Mouse (Mus musculus) adrenal gland, adult 8-10 months (tissue): ENCODE measurements around the gene Vmn2r83. TPM values are rescaled to one million over a fixed set of nuclear protein-coding genes. Genes with fewer than 3 reads are reported as not detected.
"Not testable (repeated sequence)": the region's sequence is repeated elsewhere in the genome, so short reads cannot be mapped to it uniquely, and the experiment has no call there.

Source experiments
- DNase-seq: peaks from one replicate; pipeline ENCODE4 v3.0.0; 2022
- total RNA-seq, 4 experiments: library from RNA; stranded (reverse); gene quantifications; 2 replicates each; pipeline ENCODE4 v1.2.4; 2022

Gene Vmn2r83
- not detected for total RNA-seq

DNA sequence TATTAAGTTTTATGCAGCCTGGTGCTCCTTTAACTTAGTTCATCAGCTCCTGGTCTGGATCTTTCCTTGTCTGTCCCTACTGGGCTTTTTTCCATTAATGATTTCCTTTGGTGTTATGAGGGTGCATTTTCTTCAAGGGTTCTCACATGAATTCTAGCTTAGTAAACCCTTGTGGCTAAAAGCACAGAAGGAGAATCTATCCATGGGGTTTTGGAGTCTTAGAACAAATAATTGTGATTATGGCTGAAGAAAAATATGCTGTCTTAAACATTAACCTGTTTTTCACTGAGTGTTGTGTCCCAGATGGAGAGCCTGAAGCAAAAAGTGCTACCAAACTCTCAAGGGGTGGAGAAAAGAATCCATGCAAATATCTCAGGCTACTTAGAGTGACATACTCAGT is at the start of gene Vmn2r83:
TSS of gene Vmn2r83 (plus strand) at position 301 of the 400 bp plus-strand sequence.
- no peak for DNase-seq

DNA sequence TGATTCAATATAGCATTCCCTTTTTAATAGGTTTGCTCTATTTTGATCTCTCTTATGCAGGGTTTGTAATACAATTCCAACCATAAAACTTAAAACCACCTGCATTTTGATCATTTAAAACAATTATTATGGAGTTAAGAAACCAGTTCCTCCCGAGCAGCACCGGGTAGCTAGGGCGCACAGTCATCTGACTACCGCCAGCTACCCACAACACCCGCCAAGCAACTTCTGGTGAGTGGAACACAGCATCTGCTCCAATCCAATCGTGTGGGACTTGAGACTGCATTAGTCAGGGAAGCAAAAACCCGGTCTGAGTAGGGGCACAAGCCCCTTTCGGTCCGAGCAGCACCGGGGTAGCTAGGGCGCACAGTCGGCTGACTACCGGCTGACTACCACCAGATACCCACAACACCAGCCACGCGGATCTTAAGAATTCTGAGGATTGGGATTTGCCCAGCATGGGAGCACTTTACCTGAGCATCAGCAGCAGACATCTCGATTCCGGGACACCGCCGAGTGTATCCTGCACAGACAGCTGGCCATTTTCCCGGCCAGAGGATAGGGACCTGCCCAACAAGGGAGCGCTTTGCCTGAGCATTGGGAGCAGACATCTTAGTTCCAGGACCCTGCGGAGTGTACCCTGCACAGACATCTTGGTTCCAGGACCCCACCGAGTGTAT is 33.2 kb upstream of the Vmn2r83 start:
- DNase-seq = not testable (repeated sequence)

DNA sequence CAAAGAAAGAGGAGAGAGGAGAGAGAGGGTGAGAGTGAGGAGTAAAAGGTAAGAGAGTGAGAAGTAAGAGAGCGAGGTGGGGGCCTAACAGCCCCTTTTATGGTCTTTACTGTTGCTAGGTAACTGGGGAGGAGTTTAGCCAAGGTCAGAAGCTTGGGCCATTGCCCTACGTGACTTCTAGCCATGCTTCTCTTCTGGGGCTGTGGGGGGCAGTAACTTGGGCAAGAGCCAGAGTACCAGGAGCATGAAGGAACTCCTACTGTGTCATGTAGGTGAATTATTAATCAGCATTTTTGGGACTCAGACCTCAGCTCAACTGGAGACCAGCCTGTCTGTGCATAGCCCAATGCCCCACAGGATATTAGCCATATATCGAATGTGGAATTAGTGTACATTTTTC is 27.4 kb downstream of the Vmn2r83 start:
- no peak for DNase-seq

DNA sequence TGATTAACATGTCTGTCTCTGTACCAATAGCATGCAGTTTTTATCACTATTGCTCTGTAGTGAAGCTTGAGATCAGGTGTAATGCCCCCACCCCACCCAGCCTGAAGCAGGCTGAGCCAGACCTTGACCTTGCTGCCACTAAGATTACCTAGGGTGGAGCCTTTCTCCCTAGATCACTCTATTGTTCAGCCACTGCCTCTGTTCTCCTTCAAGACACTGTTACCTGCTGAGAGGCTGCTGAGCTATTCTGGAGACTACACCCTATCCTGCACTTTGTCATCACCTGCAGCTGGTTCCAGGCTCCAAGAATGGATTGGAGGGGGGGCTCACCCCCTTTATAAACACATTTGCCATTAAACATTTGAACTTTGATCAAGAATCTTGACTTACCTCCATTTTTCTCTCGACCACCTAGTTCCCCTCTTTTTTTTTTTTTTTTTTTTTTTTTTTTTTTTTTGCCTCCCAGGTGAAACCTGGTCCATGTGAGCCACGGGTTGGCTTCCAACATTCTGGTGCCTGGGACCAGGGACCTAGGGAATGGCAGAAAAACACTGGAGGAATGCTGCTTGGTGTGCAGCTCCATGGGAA is 28.3 kb downstream of the Vmn2r83 start:
- no peak for DNase-seq

DNA sequence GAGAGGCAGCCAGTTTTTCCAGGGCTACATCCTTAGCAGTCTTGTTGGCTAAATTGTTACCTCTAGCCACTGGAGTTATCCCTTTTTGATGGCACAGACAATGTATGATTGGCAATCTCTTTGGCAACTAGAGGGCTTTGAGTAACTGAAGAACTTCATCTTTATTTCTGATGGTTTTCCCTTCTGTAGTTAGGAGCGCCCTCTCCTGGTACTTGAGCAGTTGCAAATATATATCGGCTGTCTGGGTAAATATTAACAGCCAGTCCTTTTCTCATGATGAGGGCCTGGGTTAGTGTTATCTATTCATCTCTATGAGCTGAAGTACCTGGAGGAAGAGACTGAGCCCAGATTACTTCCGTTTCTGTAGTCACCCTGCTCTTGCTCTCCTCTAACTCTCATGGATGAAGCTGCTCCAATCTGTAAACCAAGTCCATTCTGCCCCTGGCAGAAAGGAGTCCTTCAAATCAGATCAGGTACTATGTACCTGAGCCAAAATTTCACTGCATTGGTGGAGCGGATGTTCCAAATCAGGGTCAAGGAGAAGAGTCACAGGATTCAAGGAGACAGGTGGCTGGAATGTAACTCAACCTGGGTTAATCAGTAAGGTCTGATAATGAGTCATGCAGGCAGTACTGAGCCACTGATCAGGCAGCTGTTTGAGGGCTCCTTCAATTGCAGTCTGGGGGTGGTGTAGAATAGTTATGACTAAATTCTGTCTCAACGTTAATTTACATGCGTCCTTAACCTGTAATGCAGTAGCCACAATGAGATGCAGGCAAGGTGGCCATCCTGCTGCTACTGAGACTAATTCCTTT is 34.5 kb downstream of the Vmn2r83 start:
- no peak for DNase-seq

DNA sequence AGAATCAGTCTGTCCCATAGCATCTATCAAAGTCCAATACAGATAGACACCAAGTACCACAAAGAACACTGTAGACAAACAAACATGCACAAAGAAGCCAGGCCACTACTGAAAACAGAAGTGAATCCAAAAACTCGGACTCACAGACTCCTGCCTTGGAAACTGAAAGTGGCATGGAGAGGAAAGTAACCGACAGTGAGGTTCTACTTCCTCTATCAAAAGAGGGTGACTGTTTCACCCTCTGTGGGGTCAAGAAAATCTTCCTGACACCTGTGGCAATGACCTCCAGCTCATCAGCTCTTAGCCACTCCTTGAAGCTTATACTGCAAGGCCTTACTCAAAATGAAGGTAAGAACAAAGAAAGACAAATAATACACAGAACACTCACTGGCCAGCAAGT is 38.2 kb downstream of the Vmn2r83 start:
- DNase-seq = no peak

DNA sequence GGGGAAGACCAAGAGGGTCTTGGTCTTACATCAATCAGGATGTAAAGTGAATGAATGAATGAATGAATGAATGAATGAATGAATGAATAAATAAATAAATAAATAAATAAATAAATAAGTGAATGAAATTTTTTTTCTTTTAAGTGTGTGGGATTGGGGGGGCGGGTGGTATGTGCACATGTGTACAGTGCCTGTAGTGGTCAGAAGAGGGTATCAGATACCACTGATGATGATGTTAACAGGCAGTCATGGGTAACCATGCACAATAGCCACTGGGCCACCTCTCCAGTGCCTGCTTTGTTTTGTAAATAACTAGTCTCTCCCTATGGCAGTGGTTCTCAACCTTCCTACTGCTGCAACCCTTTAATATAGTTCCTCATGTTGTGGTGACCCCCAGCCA is 55.9 kb downstream of the Vmn2r83 start:
- no peak for DNase-seq

DNA sequence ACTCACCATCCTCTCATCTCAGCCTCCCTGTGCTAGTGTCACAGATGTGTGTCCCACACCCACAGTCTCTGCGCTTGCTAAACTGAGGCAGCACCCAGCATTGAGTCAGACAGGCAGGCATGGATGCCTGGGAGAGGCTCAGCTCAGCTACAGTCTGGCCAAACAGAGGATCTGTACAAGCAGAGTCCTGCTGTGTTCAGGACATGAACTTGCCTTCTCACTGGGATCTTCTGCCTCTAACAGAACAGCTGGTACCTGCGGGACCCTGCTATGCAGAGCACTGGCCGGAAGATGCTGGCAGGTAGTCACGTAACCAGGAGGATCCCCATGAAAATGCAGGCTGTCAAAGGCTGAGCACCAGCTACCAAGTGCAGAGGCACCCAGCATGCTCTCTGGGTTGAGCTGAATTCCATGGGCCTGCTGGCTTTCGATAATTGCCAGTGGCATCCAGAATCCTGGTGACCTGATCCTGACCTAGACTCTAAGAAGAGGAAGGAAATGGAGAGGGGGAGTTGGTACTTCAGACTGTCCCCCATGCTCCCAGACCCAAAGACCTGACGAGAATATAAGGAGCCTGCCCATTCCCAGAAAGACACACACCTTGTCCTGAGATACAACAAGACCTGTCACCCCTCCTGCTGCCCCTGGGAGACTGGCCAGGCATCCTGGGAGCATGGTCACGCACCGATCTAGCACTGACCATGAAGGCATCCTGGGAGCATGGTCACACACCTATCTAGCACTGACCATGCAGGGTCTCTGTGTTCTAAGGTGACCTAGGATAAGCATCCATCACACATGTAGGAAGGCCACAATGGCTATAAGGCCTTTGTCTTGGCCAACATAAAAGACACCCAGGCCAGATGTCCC is 57.2 kb downstream of the Vmn2r83 start:
- no peak for DNase-seq

DNA sequence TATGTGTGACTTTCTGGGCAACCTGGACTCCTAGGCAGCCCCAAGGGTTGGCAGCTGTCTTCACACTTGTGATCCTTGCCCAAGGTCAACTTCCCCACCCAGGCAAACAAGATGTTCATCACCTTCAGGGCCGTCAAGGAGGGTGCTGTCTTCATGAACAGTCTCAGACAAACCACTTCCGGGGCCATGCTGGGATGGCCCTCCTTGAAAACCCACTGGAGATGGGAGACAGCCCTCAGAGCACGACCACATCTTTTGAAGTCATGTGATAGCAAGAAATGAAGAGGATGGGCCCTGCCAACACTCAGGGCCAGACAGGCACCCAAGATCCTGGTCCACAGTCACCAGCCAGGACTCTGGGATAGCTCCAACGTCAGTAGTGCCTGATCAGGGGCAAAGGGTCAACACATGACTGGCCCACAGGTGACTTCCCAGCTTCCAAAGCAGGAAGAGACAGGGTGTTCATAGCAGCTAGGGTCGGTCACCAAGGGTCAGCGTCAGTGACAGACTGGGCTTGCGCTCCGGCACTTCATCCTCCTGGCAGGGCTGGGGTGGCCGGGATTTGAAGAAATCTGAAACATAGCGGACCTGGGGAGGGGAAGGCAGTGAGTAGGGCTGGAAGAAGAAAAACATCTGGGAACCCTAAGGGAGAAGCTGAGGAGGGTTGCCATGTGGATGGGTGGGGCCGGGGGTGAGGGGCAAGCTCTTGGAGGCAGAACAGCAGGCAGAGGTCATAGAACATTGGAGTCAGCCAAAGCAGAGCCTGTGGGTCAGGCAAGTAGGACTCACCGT is 58.3 kb downstream of the Vmn2r83 start:
- no peak for DNase-seq

DNA sequence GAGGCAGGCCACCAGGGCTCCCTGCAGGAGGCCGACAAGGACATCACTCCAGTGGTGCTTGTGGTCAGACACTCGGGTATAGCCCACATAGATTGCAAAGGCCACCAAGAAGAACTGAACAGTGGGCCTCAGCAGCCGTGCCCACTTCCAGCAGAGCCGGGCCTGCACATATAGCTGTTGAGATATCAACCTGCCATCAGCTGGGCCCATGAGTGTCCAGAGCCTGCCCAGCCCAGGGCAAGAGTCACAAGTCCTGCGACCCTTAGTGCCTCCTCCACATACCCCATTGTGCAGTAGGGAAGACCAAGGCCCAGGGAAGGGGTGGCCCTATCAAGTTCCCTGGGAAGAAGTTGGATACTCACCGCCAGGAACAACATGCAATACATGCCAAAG is 58.9 kb downstream of the Vmn2r83 start:
- DNase-seq = no peak

DNA sequence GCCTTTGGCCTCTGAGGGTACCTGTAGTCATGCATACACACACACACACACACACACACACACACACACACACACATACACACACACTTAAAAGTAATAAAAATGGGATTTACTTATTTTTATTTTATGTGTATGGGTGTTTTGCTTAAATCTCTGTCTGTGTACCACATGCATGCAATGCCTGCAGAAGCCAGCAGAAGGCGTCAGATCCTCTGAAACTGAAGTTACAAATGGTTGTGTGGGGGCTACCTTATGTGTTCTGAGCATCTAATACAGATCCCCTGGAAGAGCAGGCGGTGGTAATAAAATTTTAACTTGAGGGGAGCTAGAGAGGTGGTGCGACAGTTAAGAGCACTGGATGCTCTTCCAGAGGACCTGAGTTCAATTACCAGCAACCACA is 59.5 kb downstream of the Vmn2r83 start:
- no peak for DNase-seq

DNA sequence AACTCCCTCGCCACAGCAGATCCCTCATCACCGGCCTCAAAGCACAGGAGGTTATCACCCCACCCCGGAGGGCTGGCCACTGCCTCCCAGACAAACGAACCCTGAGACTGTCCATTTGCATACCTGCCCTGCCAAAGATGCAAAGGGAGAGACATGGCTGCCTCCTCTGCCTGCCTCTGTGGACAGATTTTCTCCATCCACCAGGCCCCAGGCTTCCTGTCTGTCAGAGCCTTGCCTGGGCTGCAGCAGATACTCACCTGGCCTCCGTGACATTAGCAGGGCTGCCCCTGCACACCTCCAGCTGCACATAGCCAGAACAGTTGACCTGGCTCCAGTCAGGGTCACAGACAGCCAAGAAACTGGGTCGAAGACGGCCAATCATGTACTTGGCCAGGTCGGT is 61.7 kb downstream of the Vmn2r83 start:
- no peak for DNase-seq

DNA sequence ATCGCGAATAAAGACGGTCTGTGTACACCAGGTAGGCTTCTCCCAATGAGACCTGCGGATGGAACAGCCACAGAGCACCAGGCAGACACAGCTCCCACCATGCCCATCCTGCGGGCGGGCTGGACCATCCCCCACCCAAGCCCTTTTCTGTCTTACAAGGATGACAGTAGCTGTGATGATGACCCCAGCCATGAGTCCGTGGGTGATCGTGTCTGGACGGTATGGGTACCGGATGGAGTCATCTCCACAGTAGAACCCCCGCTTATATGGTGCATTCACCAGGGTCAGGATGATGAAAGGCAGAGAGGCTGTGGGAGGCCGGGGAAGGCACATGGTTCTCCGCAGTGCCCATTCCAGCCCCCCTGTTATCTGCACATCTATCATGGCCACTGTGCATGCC is 62.2 kb downstream of the Vmn2r83 start:
- no peak for DNase-seq

DNA sequence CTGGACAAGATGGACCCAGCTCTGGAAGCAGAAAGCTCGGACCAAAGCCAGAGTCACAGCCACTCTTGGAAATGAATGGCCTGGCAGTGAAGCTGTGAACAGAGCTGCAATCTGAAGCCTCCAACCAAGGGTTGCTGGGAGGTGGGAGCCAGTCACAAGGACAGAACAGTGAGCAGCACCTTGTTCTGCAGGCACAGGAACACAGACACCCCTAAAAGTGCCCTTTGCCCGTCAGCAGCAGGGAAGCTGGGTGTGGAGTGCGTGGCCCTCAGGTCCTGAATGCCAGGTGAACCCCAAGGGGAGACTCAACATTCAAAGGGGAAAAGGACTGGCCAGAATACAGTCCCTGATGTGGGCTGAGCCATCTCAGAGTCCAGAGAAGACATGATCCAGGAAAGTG is 63.1 kb downstream of the Vmn2r83 start:
- no peak for DNase-seq

DNA sequence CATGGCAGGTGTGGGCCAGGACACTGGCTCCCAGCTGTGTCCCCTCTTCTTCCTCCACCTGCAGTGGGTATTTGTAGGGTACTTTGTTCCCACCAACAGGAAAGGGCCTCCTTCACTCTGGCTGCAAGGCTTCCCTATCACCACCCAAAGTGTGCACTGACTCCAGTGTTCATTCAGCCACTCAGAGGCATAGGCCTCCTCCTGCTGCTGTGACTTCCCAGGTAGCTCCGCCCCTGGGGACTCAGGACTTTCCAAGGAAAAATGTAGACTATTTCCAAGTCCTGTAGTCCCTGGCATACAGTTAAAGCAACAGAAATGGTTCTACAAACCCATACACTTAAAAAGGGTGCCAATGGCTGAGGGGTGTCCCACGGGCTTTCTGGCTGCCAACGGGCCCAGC is 64.1 kb downstream of the Vmn2r83 start:
- no peak for DNase-seq

DNA sequence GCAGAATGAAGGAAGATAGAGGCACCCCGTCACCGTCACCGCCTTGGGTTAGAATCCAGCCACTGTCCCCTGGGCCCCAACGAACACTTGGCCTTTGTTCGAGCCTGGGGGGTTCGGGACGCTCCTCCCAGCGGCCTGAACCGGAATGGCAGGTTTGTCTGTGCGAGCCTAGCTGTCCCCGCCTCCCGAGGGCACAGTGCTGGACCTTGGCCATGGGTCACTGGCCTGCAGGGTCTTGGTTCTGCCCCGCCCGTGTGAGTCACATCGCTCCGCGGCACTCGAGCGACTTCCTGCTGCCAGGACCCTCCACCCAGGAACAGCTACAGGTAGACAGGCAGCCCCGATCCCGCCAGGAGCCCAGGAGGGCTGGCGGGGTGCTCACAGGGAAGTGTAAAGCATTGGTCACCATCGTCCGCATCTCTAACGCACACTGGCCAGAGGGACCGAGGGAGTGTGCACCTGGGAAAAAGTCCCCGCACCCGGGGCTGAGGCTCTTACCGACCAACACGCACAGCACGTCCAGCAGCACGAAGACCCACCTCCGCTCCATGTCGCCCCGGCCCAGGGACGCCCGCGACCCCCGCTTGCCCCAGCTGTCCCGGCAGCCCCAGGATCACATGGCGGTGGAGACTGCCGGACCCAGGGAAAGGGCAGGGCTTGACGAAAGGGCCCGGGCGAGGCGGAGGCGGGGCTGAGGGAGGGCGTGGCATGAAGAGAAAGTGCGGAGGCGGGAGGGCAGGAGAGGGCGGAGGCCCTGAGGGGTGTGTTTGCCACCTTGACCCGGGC is 64.8 kb downstream of the Vmn2r83 start, which contains the start of gene Plpp2:
TSS of gene Plpp2 (minus strand) at position 671 of the 786 bp plus-strand sequence.
- DNase-seq = peak; percentile 81

DNA sequence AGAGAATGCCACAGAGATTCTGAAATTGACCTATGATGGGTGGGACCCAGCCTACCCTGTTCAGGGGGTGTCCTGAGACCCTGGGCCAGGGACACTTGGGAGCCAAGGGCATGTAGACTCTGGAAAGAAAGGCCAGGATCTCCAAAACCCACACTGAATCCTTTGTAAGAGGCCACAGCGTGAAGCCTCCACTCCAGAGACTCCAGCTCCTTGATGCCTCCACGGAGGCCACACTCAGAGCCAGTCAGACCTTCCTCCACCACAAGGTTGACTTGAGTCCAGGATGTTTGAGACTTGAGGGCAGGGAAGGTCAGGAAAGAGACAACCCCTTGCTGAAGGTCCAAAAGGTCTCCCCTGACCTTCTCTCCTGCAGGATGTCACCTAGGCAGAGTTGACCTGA is 65.9 kb downstream of the Vmn2r83 start:
- DNase-seq = no peak

DNA sequence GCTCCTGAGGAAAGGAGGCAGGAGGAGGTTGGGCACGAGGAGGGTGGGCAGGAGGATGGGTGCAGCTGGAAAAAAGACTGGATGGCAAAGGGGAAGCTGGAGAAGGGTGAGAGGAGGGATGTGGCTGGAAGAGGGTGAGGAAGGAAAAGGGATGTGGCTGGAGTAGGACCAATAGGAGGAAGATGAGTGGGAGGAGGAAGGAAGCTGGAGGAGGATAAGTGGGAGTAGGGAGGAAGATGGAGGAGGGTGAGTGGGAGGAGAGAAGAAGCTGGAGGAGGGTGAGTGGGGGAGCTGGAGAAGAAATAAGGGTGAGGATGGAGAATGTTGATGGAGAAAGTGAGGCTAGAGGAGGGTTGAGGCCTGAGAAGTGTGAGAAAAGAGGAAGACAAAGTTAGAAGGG is 66.9 kb downstream of the Vmn2r83 start:
- DNase-seq = no peak

DNA sequence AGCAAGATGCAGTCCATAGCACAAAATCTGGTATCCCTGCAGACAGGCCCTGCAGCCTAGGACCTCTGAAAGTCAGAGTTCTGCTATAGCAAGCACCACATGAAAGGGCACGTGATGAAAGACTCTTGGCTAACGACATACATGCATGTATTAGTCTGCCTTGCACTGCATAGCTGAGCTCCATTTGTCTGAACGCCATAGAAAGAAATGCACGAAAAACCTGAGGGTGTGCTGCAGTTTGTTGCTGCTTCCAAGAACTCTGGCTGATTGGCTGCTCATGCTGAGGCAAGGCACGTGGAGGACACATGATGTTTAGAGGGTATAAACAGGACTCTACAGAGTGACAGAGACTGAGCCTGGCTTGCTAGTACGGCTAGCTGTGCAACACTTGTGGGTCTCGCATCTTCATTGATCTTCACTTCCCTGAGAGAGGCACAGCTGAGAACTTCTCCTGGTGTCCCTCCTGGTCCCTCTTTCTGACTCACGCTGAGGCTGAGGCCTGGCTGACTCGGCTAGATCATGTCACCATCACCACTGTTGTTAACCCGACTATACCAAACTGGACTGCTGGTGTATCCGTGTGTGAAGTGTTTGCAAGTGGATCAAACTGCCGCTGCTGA is 68.0 kb downstream of the Vmn2r83 start:
- DNase-seq = no peak

DNA sequence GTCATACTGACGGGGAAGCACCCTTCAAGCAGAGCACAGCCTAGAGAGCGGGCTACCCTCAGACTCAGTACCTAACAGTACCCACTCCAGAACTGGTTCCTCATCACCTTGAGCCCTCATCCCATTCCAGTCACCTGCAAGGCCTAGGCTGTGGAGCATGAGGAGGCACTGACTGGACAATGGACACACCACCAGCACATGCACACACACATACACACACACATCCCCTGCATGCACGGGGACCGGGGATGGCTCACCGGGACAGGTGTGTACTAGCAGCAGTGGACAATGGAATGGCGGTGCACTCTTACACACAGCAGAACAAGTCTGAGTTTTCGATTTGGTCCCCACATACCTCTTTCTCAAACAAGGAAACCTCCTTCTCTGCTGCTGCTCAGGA is 68.7 kb downstream of the Vmn2r83 start:
- DNase-seq = no peak

DNA sequence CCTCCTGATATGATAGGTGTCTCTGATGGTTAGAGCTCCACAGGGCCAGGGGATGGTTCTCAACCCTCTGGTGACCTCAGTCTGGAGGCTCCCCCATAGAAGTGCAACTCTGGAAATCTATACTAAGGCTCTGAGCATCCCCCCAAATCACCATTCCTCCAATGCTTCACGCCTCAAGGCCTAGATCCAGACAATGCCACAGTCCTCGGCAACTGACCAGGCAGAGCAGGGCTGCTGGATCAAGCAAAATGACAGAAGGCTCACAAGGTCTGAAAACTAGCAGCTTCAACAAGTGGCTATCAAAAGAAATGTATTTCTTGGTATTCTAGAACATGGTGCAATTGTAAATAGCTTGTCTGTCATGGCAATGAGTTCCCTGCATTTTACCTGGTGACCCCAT is 69.2 kb downstream of the Vmn2r83 start:
- DNase-seq = no peak
